Mouse (Mus musculus) right cerebral cortex, postnatal 36 days (tissue): Measurements from ENCODE around the gene Cd3eap.

Source experiments
- DNase-seq, 2 experiments: peaks; one replicate each; pipeline ENCODE4 v3.0.0; 2022; ENCODE audit warnings: low spot score in 2 of 2, mixed read lengths in 1 of 2

The Cd3eap gene

DNA sequence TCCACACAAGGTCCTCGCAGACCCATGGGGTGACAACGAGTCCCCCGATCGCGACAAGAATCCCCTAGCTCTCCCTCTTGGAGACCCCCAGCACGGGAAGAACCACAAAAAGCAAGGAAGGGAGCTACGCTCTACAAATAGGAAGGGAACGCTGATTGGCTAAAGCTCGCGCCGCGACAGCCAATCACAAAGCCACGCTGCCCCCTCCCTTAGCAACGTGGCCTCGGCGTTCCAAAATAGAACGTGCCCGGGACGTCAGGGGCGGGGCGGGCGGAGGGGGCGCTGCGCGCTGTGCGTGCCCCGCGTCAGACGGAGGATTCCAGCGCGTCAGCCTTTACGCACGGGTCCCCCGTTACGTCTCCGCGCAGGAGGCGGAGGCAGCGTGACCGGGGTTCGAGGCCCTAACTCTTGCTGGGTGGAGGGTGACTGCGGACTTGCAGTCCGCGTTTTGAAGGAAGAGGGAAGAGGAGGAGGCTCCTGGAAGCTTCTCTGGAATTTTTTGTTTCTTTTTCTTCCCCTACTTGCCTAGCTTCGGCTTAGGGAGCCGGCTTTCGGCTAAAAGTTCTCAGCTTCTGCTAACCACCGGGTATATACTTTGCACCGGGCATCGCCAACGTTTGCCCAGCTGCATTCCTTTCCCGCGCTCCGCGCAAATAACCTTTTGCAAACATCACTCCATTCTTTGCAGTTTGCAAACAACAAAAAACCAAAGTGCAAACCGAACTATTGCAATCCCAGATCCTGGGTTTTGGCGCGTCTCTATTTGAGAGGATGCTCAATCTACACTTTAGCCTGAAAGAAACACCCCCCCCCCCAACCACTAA is 50.6 kb downstream of the Cd3eap start:
- DNase-seq = peak; percentile 95 to 97

DNA sequence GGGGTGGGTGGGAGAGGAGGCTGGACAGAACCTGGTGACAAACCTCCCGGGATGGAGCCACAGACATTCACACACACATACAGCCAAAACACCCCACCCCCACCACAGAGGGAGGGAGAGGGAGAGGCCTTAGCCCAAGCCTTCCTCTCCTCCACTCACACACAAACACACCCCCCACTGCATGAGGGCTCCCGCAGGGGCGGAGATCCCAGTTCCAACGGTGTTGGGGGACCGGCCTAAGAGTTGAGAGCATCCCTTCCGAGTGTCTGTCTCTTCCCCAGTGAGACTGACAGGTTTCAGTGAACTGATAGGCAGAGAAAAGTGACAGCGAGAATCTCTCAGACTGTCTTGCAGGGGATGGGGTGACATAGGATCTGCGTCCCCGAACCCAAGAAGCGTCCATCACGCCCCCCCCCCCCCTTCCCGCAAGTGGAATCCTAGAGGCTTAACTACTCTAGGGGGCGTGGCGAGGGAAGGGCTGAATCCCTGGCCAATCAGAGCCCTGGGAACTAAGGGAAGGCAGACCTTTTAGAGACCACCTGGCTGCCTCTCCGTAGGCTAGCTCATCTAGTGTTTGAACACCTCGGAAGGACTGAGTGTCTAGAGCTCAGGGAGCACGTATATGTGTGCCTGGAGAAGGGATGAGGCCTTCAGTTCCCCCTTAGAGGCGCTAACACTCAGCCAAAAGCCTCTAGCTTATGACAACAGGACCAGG is 51.4 kb downstream of the Cd3eap start:
- peak; percentile 67 to 79 for DNase-seq

GRCm38 (mm10) chr7:19306819-19307738 is 52.2 kb downstream of the Cd3eap start:
- no peak for DNase-seq
